Mouse (Mus musculus): ENCODE data around the gene Fam234a. TPM values are rescaled to one million over a fixed set of nuclear protein-coding genes. Genes with fewer than 3 reads are reported as not detected.

The Fam234a gene
- total RNA-seq, 1 experiment from 2014 or later: 9.1 TPM

GRCm38 (mm10) chr17:26239551-26239950, 4.5 kb downstream of the Fam234a start:
- ATAC-seq (replicated peaks in 1 of 2; ENCODE audit: insufficient read depth in 1 of 2, low FRiP score in 2 of 2, low TSS enrichment in 1 of 2, low read depth in 1 of 2, poor library complexity in 2 of 2, severe bottlenecking in 2 of 2): no peak

GRCm38 (mm10) chr17:26237667-26238066, 6.4 kb downstream of the Fam234a start:
- ATAC-seq (replicated peaks in 1 of 2; ENCODE audit: insufficient read depth in 1 of 2, low FRiP score in 2 of 2, low TSS enrichment in 1 of 2, low read depth in 1 of 2, poor library complexity in 2 of 2, severe bottlenecking in 2 of 2): no peak; a peak in 1 of 4 replicates

- peak; percentile 48 to 65; a peak in 2 of 4 replicates for ATAC-seq (replicated peaks in 1 of 2; ENCODE audit: insufficient read depth in 1 of 2, low FRiP score in 2 of 2, low TSS enrichment in 1 of 2, low read depth in 1 of 2, poor library complexity in 2 of 2, severe bottlenecking in 2 of 2)
These were observed 8.8 kb downstream of the Fam234a start for GRCm38 (mm10) chr17:26235077-26235815.

GRCm38 (mm10) chr17:26234386-26234785, 9.7 kb downstream of the Fam234a start:
- no peak for ATAC-seq (replicated peaks in 1 of 2; ENCODE audit: insufficient read depth in 1 of 2, low FRiP score in 2 of 2, low TSS enrichment in 1 of 2, low read depth in 1 of 2, poor library complexity in 2 of 2, severe bottlenecking in 2 of 2)

- no peak for ATAC-seq (replicated peaks in 1 of 2; ENCODE audit: insufficient read depth in 1 of 2, low FRiP score in 2 of 2, low TSS enrichment in 1 of 2, low read depth in 1 of 2, poor library complexity in 2 of 2, severe bottlenecking in 2 of 2)
These were observed 11.2 kb downstream of the Fam234a start for GRCm38 (mm10) chr17:26232863-26233262.

- no peak for ATAC-seq (replicated peaks in 1 of 2; ENCODE audit: insufficient read depth in 1 of 2, low FRiP score in 2 of 2, low TSS enrichment in 1 of 2, low read depth in 1 of 2, poor library complexity in 2 of 2, severe bottlenecking in 2 of 2)
These were observed 12.9 kb downstream of the Fam234a start for GRCm38 (mm10) chr17:26231156-26231555.

- no peak for ATAC-seq (replicated peaks in 1 of 2; ENCODE audit: insufficient read depth in 1 of 2, low FRiP score in 2 of 2, low TSS enrichment in 1 of 2, low read depth in 1 of 2, poor library complexity in 2 of 2, severe bottlenecking in 2 of 2)
These were observed 14.3 kb downstream of the Fam234a start for GRCm38 (mm10) chr17:26229776-26230175.

GRCm38 (mm10) chr17:26225150-26225549, 18.9 kb downstream of the Fam234a start:
- ATAC-seq (replicated peaks in 1 of 2; ENCODE audit: insufficient read depth in 1 of 2, low FRiP score in 2 of 2, low TSS enrichment in 1 of 2, low read depth in 1 of 2, poor library complexity in 2 of 2, severe bottlenecking in 2 of 2): no peak

- no peak for ATAC-seq (replicated peaks in 1 of 2; ENCODE audit: insufficient read depth in 1 of 2, low FRiP score in 2 of 2, low TSS enrichment in 1 of 2, low read depth in 1 of 2, poor library complexity in 2 of 2, severe bottlenecking in 2 of 2)
These were observed 22.5 kb downstream of the Fam234a start for GRCm38 (mm10) chr17:26221508-26221907.

GRCm38 (mm10) chr17:26212681-26213080, 31.4 kb downstream of the Fam234a start:
- ATAC-seq (replicated peaks in 1 of 2; ENCODE audit: insufficient read depth in 1 of 2, low FRiP score in 2 of 2, low TSS enrichment in 1 of 2, low read depth in 1 of 2, poor library complexity in 2 of 2, severe bottlenecking in 2 of 2): no peak

- no peak for ATAC-seq (replicated peaks in 1 of 2; ENCODE audit: insufficient read depth in 1 of 2, low FRiP score in 2 of 2, low TSS enrichment in 1 of 2, low read depth in 1 of 2, poor library complexity in 2 of 2, severe bottlenecking in 2 of 2)
These were observed 31.8 kb downstream of the Fam234a start for GRCm38 (mm10) chr17:26212241-26212640.

GRCm38 (mm10) chr17:26207686-26208085, 36.4 kb downstream of the Fam234a start, which contains the start of gene Arhgdig:
Arhgdig (minus strand) TSS chr17:26207786.
- no peak for ATAC-seq (replicated peaks in 1 of 2; ENCODE audit: insufficient read depth in 1 of 2, low FRiP score in 2 of 2, low TSS enrichment in 1 of 2, low read depth in 1 of 2, poor library complexity in 2 of 2, severe bottlenecking in 2 of 2)

GRCm38 (mm10) chr17:26206392-26206791, 37.6 kb downstream of the Fam234a start:
- ATAC-seq (replicated peaks in 1 of 2; ENCODE audit: insufficient read depth in 1 of 2, low FRiP score in 2 of 2, low TSS enrichment in 1 of 2, low read depth in 1 of 2, poor library complexity in 2 of 2, severe bottlenecking in 2 of 2): no peak

- no peak for ATAC-seq (replicated peaks in 1 of 2; ENCODE audit: insufficient read depth in 1 of 2, low FRiP score in 2 of 2, low TSS enrichment in 1 of 2, low read depth in 1 of 2, poor library complexity in 2 of 2, severe bottlenecking in 2 of 2)
These were observed 39.3 kb downstream of the Fam234a start for GRCm38 (mm10) chr17:26204766-26205165.

- ATAC-seq (replicated peaks in 1 of 2; ENCODE audit: insufficient read depth in 1 of 2, low FRiP score in 2 of 2, low TSS enrichment in 1 of 2, low read depth in 1 of 2, poor library complexity in 2 of 2, severe bottlenecking in 2 of 2): peak; percentile 29 to 40
These were observed 40.7 kb downstream of the Fam234a start for GRCm38 (mm10) chr17:26203321-26203811.

GRCm38 (mm10) chr17:26202737-26203136, 41.3 kb downstream of the Fam234a start, which contains the start of gene Rgs11:
Rgs11 (plus strand) TSS chr17:26202951.
- ATAC-seq (replicated peaks in 1 of 2; ENCODE audit: insufficient read depth in 1 of 2, low FRiP score in 2 of 2, low TSS enrichment in 1 of 2, low read depth in 1 of 2, poor library complexity in 2 of 2, severe bottlenecking in 2 of 2): no peak

- ATAC-seq (replicated peaks in 1 of 2; ENCODE audit: insufficient read depth in 1 of 2, low FRiP score in 2 of 2, low TSS enrichment in 1 of 2, low read depth in 1 of 2, poor library complexity in 2 of 2, severe bottlenecking in 2 of 2): no peak
These were observed 42.0 kb downstream of the Fam234a start for GRCm38 (mm10) chr17:26201998-26202397.

- ATAC-seq (replicated peaks in 1 of 2; ENCODE audit: insufficient read depth in 1 of 2, low FRiP score in 2 of 2, low TSS enrichment in 1 of 2, low read depth in 1 of 2, poor library complexity in 2 of 2, severe bottlenecking in 2 of 2): no peak
These were observed 43.0 kb downstream of the Fam234a start for GRCm38 (mm10) chr17:26200831-26201705.
